18 mouse cellular contexts compared by ENCODE assay signal in the genomic region with DNA sequence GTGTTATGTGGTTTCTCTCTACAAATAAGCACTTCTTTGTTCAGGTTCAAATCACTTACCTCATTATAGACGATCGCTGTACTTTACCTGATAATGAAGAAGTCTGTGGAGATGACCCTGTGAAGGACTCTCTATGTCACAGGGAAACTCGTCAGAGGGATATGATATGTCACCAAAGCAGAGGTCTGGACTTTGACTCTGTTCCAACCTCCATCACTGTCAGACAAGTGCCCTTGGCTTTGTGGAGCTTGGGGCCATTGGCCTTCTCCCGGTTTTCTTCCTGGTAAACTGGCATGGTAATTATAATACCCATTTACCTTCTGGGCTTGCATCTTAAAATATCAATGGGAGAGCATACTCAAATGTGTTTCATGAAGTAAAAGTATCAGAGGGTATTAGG.
"Had no signal": no experiment of that assay in that cellular context is flagged by ENCODE, and none has a peak within 500 bp of the region (broad histone marks: within the 10 kb centered on the region; RNA-seq: fewer than 3 reads in every experiment).

No protein-coding gene starts in this region.

- H3K9ac ChIP-seq: lung, embryonic 14.5 days; midbrain, embryonic 12.5 days; neural tube, embryonic 13.5 days; neural tube, embryonic 15.5 days had no signal

- H3K36me3 ChIP-seq: midbrain, embryonic 10.5 days; midbrain, embryonic 12.5 days; neural tube, embryonic 13.5 days; neural tube, embryonic 15.5 days had no signal

- ATAC-seq: midbrain, embryonic 16.5 days had no signal

- H3K4me2 ChIP-seq: lung, embryonic 14.5 days; midbrain, embryonic 12.5 days; neural tube, embryonic 13.5 days; neural tube, embryonic 15.5 days had no signal

- H3K9me3 ChIP-seq: midbrain, embryonic 10.5 days; midbrain, embryonic 12.5 days; neural tube, embryonic 13.5 days; neural tube, embryonic 15.5 days had no signal

- H3K27ac ChIP-seq: midbrain, embryonic 10.5 days; midbrain, embryonic 12.5 days; neural tube, embryonic 13.5 days; neural tube, embryonic 15.5 days had no signal

- H3K4me1 ChIP-seq: midbrain, embryonic 10.5 days; midbrain, embryonic 12.5 days had no signal

- H3K27me3 ChIP-seq: midbrain, embryonic 12.5 days; neural tube, embryonic 13.5 days; neural tube, embryonic 15.5 days had no signal

- H3K4me3 ChIP-seq: midbrain, embryonic 10.5 days; midbrain, embryonic 12.5 days; myocyte; neural tube, embryonic 13.5 days; neural tube, embryonic 15.5 days had no signal

- DNase-seq: lung, embryonic 14.5 days; lung, postnatal 10 days; lung, postnatal 4 days; midbrain, embryonic 14.5 days; retina, postnatal 1 day; right cerebral cortex, adult 18-20 months; right cerebral cortex, postnatal 25 days; right cerebral cortex, postnatal 4 days; spleen, adult 18-20 months; thymus, adult 18-20 months; thymus, postnatal 14 days; thymus, postnatal 36 days had no signal
